Mouse (Mus musculus): ENCODE measurements around the gene Socs4. TPM values are rescaled to one million over a fixed set of nuclear protein-coding genes. Genes with fewer than 3 reads are reported as not detected.

Gene Socs4
- polyA plus RNA-seq, 1 experiment from 2014 or later: 4.5 TPM

DNA sequence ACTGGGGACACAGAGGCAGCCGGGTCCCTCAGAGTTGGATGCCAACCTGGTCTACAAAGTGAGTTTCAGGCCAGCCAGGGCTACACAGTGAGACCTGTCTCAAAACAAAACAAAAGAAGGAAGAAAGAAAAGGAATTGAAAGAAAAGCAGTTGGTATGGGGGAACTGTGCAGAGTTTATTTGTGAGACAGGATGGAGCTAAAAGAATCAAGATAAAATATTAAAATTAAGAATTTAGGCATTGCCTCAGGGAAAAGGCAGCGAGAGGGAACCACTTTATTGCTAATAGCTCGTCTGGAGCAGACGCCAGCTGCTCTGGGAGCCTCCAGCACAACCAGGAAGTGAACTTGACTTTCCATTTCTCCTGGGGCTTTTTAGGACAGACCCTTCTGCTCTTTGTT, 17.4 kb downstream of the Socs4 start:
- no peak overlapping the region for H3K4me3 ChIP-seq (replicated peaks)
- no peak overlapping the region for H3K4me2 ChIP-seq
- H3K4me1 ChIP-seq: peaks cover 7% of the 10 kb centered on the region
- no peaks in the 10 kb centered on the region for H3K27me3 ChIP-seq
- 58% methylated on average over 4 of the region's 4 CpGs for WGBS
- ATAC-seq (ENCODE audit: low FRiP score): no peak
- no peak overlapping the region for H3K9ac ChIP-seq
- H3K36me3 ChIP-seq (replicated peaks): peaks cover 13% of the 10 kb centered on the region
- no peaks in the 10 kb centered on the region for H3K9me3 ChIP-seq
- no peak overlapping the region for H3K27ac ChIP-seq

GRCm38 (mm10) chr14:47296232-47296631, 19.5 kb downstream of the Socs4 start:
- Histone ChIP-seq H3K27ac (no peak overlapping the region), H3K27me3 (no peaks in the 10 kb centered on the region), H3K9me3 (no peaks in the 10 kb centered on the region), H3K4me3 (replicated peaks) (no peak overlapping the region), H3K9ac (no peak overlapping the region), H3K4me1 (peaks cover 19% of the 10 kb centered on the region), H3K36me3 (replicated peaks) (no peaks in the 10 kb centered on the region), H3K4me2 (no peak overlapping the region)
- WGBS: 80% methylated on average over 2 of the region's 2 CpGs
- no peak for ATAC-seq (ENCODE audit: low FRiP score)

DNA sequence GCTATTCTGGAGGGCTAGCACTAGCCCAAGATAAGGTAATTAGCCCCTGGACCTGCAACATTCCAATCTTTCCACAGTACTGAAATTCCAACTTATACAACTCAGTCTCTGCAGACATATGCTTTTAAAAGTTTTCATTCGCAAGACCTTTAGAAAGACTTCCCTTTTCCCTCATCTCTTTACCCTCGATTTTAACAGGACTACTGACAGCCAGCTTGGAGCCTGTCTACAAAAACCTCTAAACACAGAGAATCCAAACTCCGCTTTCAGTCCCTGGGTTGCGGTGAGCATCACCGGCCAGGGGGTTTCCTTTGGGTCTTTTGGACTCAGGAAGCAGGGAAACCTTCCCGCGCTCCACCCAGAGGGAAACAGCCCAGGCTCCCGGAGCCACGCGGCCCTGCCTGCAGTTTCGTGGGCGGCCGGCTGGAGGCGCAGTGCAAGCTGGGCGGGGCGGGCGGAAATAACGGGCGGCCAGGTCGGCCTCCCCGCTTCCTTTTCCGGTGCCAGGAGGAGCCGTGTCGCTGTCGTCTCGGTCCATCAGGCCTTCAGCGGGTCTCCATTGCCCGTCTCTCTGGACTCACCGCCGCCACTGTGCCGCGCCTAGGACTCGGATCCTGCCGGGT, 21.2 kb downstream of the Socs4 start, which contains the start of gene Mapk1ip1l:
Gene Mapk1ip1l (plus strand): TSS at position 482 of the 623 bp plus-strand sequence.
- 2% methylated on average over 30 of the region's 34 CpGs for WGBS
- H3K27me3 ChIP-seq: no peaks in the 10 kb centered on the region
- peak within 1 kb of the TSS; percentile 96 for H3K9ac ChIP-seq
- no peaks in the 10 kb centered on the region for H3K9me3 ChIP-seq
- peak within 1 kb of the TSS; percentile 98 for H3K27ac ChIP-seq
- H3K4me2 ChIP-seq: peak within 1 kb of the TSS; percentile 83
- H3K4me3 ChIP-seq (replicated peaks): peak within 1 kb of the TSS; percentile 96
- H3K36me3 ChIP-seq (replicated peaks): 0 out of 2 replicates have a peak, but pooled peaks cover 2% of the 10 kb centered on the region
- peak; percentile 93 for ATAC-seq (ENCODE audit: low FRiP score)
- peaks cover 19% of the 10 kb centered on the region for H3K4me1 ChIP-seq

DNA sequence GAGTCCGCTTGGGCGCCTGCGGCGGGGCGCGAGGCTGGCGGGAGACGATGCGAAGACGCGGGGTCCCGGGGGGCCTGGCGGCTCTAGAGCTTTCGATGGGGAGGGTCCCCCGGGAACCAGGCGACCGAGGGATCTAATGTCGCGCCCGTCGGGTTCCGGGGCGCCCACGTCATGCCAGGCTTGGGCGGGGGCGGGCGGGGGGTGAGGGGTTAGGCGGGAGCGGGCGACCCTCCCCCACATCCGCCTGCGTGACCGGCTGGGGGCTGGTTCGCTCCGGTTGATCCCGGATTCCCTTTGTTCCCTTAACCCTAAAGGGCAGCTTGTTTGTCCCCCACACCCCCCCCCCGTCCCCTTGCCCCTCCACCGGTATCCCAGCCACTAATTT, 21.7 kb downstream of the Socs4 start:
- WGBS: 1% methylated on average over 28 of the region's 38 CpGs

GRCm38 (mm10) chr14:47298819-47299261, 22.1 kb downstream of the Socs4 start:
- ATAC-seq (ENCODE audit: low FRiP score): peak; percentile 60
- Histone ChIP-seq H3K36me3 (replicated peaks) (0 out of 2 replicates have a peak, but pooled peaks cover 6% of the 10 kb centered on the region), H3K9me3 (no peaks in the 10 kb centered on the region), H3K27me3 (no peaks in the 10 kb centered on the region), H3K4me2 (peak overlapping the region; percentile 83), H3K4me3 (replicated peaks) (peak overlapping the region; percentile 96), H3K4me1 (peaks cover 24% of the 10 kb centered on the region), H3K27ac (peak overlapping the region; percentile 98), H3K9ac (peak overlapping the region; percentile 96)
- WGBS: under 1% methylated on average over 15 of the region's 15 CpGs

More for the DNA sequence above, 21.7 kb downstream of the Socs4 start:
- Histone ChIP-seq H3K27ac (peak overlapping the region; percentile 98), H3K4me2 (peak overlapping the region; percentile 83), H3K9ac (peak overlapping the region; percentile 96), H3K4me3 (replicated peaks) (peak overlapping the region; percentile 96), H3K27me3 (no peaks in the 10 kb centered on the region), H3K36me3 (replicated peaks) (0 out of 2 replicates have a peak, but pooled peaks cover 6% of the 10 kb centered on the region), H3K4me1 (peaks cover 24% of the 10 kb centered on the region), H3K9me3 (no peaks in the 10 kb centered on the region)
- peak; percentile 82 for ATAC-seq (ENCODE audit: low FRiP score)

- no peaks in the 10 kb centered on the region for H3K9me3 ChIP-seq
- 85% methylated on average over 14 of the region's 14 CpGs for WGBS
- H3K4me1 ChIP-seq: peaks cover 21% of the 10 kb centered on the region
- ATAC-seq (ENCODE audit: low FRiP score): no peak
- no peaks in the 10 kb centered on the region for H3K27me3 ChIP-seq
- no peak overlapping the region for H3K4me2 ChIP-seq
- H3K4me3 ChIP-seq (replicated peaks): no peak overlapping the region
- H3K27ac ChIP-seq: no peak overlapping the region
- H3K9ac ChIP-seq: no peak overlapping the region
- peaks cover 11% of the 10 kb centered on the region for H3K36me3 ChIP-seq (replicated peaks)
These were observed 26.4 kb downstream of the Socs4 start for GRCm38 (mm10) chr14:47302885-47303680.

GRCm38 (mm10) chr14:47304814-47305405, 28.2 kb downstream of the Socs4 start:
- H3K4me3 ChIP-seq (replicated peaks): no peak overlapping the region
- no peaks in the 10 kb centered on the region for H3K27me3 ChIP-seq
- no peak overlapping the region for H3K27ac ChIP-seq
- no peak for ATAC-seq (ENCODE audit: low FRiP score)
- H3K36me3 ChIP-seq (replicated peaks): peaks cover 23% of the 10 kb centered on the region
- H3K9ac ChIP-seq: no peak overlapping the region
- H3K9me3 ChIP-seq: no peaks in the 10 kb centered on the region
- WGBS: 94% methylated on average over 6 of the region's 6 CpGs
- no peak overlapping the region for H3K4me2 ChIP-seq
- H3K4me1 ChIP-seq: peaks cover 11% of the 10 kb centered on the region

- peaks cover 33% of the 10 kb centered on the region for H3K36me3 ChIP-seq (replicated peaks)
- WGBS: 89% methylated on average over 4 of the region's 4 CpGs
- H3K9ac ChIP-seq: no peak overlapping the region
- no peak overlapping the region for H3K27ac ChIP-seq
- H3K9me3 ChIP-seq: no peaks in the 10 kb centered on the region
- H3K27me3 ChIP-seq: no peaks in the 10 kb centered on the region
- H3K4me3 ChIP-seq (replicated peaks): no peak overlapping the region
- no peak overlapping the region for H3K4me2 ChIP-seq
- ATAC-seq (ENCODE audit: low FRiP score): no peak
- peaks cover 7% of the 10 kb centered on the region; the same call in 1 of the 2 replicates for H3K4me1 ChIP-seq
These were observed 29.2 kb downstream of the Socs4 start for GRCm38 (mm10) chr14:47305933-47306332.

- Histone ChIP-seq H3K36me3 (replicated peaks) (peaks cover 41% of the 10 kb centered on the region), H3K27ac (no peak overlapping the region), H3K4me1 (peaks cover 7% of the 10 kb centered on the region; the same call in 1 of the 2 replicates), H3K4me2 (no peak overlapping the region), H3K9ac (no peak overlapping the region), H3K27me3 (no peaks in the 10 kb centered on the region), H3K4me3 (replicated peaks) (no peak overlapping the region), H3K9me3 (no peaks in the 10 kb centered on the region)
- WGBS: 93% methylated on average over 3 of the region's 3 CpGs
- no peak for ATAC-seq (ENCODE audit: low FRiP score)
These were observed 30.9 kb downstream of the Socs4 start for GRCm38 (mm10) chr14:47307669-47308068.

- peaks cover 48% of the 10 kb centered on the region for H3K36me3 ChIP-seq (replicated peaks)
- H3K4me1 ChIP-seq: 0 out of 2 replicates have a peak, but pooled peaks cover 3% of the 10 kb centered on the region
These were observed 32.3 kb downstream of the Socs4 start for GRCm38 (mm10) chr14:47309061-47309460.

GRCm38 (mm10) chr14:47310342-47311181, 33.8 kb downstream of the Socs4 start:
- 94% methylated on average over 18 of the region's 18 CpGs for WGBS
- Histone ChIP-seq H3K4me2 (no peak overlapping the region), H3K27ac (no peak overlapping the region), H3K4me1 (no peaks in the 10 kb centered on the region), H3K9ac (no peak overlapping the region), H3K4me3 (replicated peaks) (no peak overlapping the region), H3K27me3 (no peaks in the 10 kb centered on the region), H3K9me3 (no peaks in the 10 kb centered on the region), H3K36me3 (replicated peaks) (peaks cover 60% of the 10 kb centered on the region)
- no peak for ATAC-seq (ENCODE audit: low FRiP score)

More at GRCm38 (mm10) chr14:47309061-47309460, 32.3 kb downstream of the Socs4 start:
- WGBS: 100% methylated on average over 1 of the region's 1 CpGs
- Histone ChIP-seq H3K27ac (no peak overlapping the region), H3K9ac (no peak overlapping the region), H3K4me2 (no peak overlapping the region), H3K4me3 (replicated peaks) (no peak overlapping the region), H3K9me3 (no peaks in the 10 kb centered on the region), H3K27me3 (no peaks in the 10 kb centered on the region)
- ATAC-seq (ENCODE audit: low FRiP score): no peak

All from forebrain, embryonic 12.5 days (tissue).